Mouse (Mus musculus) embryonic facial prominence, embryonic 10.5 days (tissue): ENCODE data around the gene Thrap3. TPM values are rescaled to one million over a fixed set of nuclear protein-coding genes. Genes with fewer than 3 reads are reported as not detected.
A peak's percentile ranks its signal among the peaks of the same experiment; 100 is the strongest.
"Not testable (repeated sequence)": the region's sequence is repeated elsewhere in the genome, so short reads cannot be mapped to it uniquely, and the experiment has no call there.

Source experiments
- DNase-seq: peaks from one replicate; pipeline ENCODE4 v3.0.0-alpha.2; 2017; ENCODE audit warnings: low spot score
- H3K27ac ChIP-seq: fragments of 300-500 bp; sonication (generic); replicated peaks from 2 replicates; pipeline ENCODE4 v1.5.1; 2016; ENCODE audit warnings: mild to moderate bottlenecking
- H3K27me3 ChIP-seq: fragments of 300-500 bp; sonication (generic); replicated peaks from 2 replicates; pipeline ENCODE4 v1.6.1; 2016; ENCODE audit warnings: low read depth, mild to moderate bottlenecking; ENCODE audit not compliant: poor library complexity, severe bottlenecking
- H3K36me3 ChIP-seq: fragments of 300-500 bp; sonication (generic); replicated peaks from 2 replicates; pipeline ENCODE4 v1.6.1; 2016; ENCODE audit warnings: mild to moderate bottlenecking, moderate library complexity
- H3K4me1 ChIP-seq: fragments of 300-500 bp; sonication (generic); 2 replicates; pipeline ENCODE4 v1.6.1; 2016
- H3K4me3 ChIP-seq: fragments of 300-500 bp; sonication (generic); 2 replicates; pipeline ENCODE4 v1.5.1; 2016; ENCODE audit warnings: mild to moderate bottlenecking, moderate library complexity
- H3K9me3 ChIP-seq: fragments of 300-500 bp; sonication (generic); 2 replicates; pipeline ENCODE4 v1.6.1; 2016; ENCODE audit warnings: mild to moderate bottlenecking
- WGBS: fragments of 180-500 bp; shearing (Covaris S2); methylation state at CpG from one replicate; pipeline ENCODE4 v1.1.7; 2016; 5-methylcytosine and 5-hydroxymethylcytosine counted together
- polyA plus RNA-seq: library from polyadenylated mRNA; unstranded; fragments of >200 nt; fragmentation: Nextera tagmentation; extraction: Ambion mirVana; gene quantifications from 2 replicates; pipeline ENCODE4 v1.2.1, GENCODE M21; 2016

The Thrap3 gene
- polyA plus RNA-seq, 1 experiment from 2014 or later = 263 TPM

- Histone ChIP-seq H3K4me1 (peaks cover 18% of the 10 kb centered on the region), H3K27me3 (no peaks in the 10 kb centered on the region), H3K9me3 (no peaks in the 10 kb centered on the region), H3K27ac (no peak overlapping the region), H3K4me3 (no peak overlapping the region), H3K36me3 (peaks cover 100% of the 10 kb centered on the region)
- no peak for DNase-seq
- 87% methylated on average over 18 of the region's 18 CpGs for WGBS
Measured at GRCm38 (mm10) chr4:126234496-126235175, 32.1 kb upstream of the Thrap3 start.

- Histone ChIP-seq H3K9me3 (no peaks in the 10 kb centered on the region), H3K27ac (no peak overlapping the region), H3K36me3 (peaks cover 92% of the 10 kb centered on the region), H3K4me1 (peaks cover 18% of the 10 kb centered on the region), H3K4me3 (no peak overlapping the region), H3K27me3 (no peaks in the 10 kb centered on the region)
- DNase-seq = no peak
- 90% methylated on average over 29 of the region's 29 CpGs for WGBS
Measured at GRCm38 (mm10) chr4:126233676-126234308, 31.2 kb upstream of the Thrap3 start.

GRCm38 (mm10) chr4:126229900-126230299 lies 27.3 kb upstream of the Thrap3 start:
- 79% methylated on average over 7 of the region's 7 CpGs for WGBS
- Histone ChIP-seq H3K27ac (no peak overlapping the region), H3K4me1 (peaks cover 15% of the 10 kb centered on the region), H3K36me3 (peaks cover 53% of the 10 kb centered on the region), H3K4me3 (no peak overlapping the region), H3K27me3 (no peaks in the 10 kb centered on the region), H3K9me3 (no peaks in the 10 kb centered on the region)
- no peak for DNase-seq

GRCm38 (mm10) chr4:126228144-126228543 lies 25.6 kb upstream of the Thrap3 start:
- no peak overlapping the region for H3K27ac ChIP-seq
- H3K4me1 ChIP-seq = peaks cover 15% of the 10 kb centered on the region
- DNase-seq = no peak
- H3K9me3 ChIP-seq = no peaks in the 10 kb centered on the region
- no peaks in the 10 kb centered on the region for H3K27me3 ChIP-seq
- no peak overlapping the region for H3K4me3 ChIP-seq
- WGBS = 39% methylated on average over 5 of the region's 5 CpGs
- H3K36me3 ChIP-seq = peaks cover 35% of the 10 kb centered on the region

GRCm38 (mm10) chr4:126227077-126227761 lies 24.7 kb upstream of the Thrap3 start:
- Histone ChIP-seq H3K9me3 (no peaks in the 10 kb centered on the region), H3K27ac (peak overlapping the region; percentile 61)
- WGBS = 9% methylated on average over 18 of the region's 18 CpGs

GRCm38 (mm10) chr4:126226640-126227039 lies 24.1 kb upstream of the Thrap3 start:
- Histone ChIP-seq H3K27ac (no peak overlapping the region), H3K4me3 (no peak overlapping the region), H3K4me1 (peaks cover 15% of the 10 kb centered on the region), H3K9me3 (no peaks in the 10 kb centered on the region), H3K27me3 (no peaks in the 10 kb centered on the region), H3K36me3 (peaks cover 20% of the 10 kb centered on the region)
- 55% methylated on average over 12 of the region's 12 CpGs for WGBS
- no peak for DNase-seq

More at GRCm38 (mm10) chr4:126227077-126227761, 24.7 kb upstream of the Thrap3 start:
- DNase-seq = peak; percentile 87
- Histone ChIP-seq H3K4me3 (peak overlapping the region; percentile 48), H3K27me3 (no peaks in the 10 kb centered on the region), H3K4me1 (peaks cover 15% of the 10 kb centered on the region), H3K36me3 (peaks cover 26% of the 10 kb centered on the region)

- Histone ChIP-seq H3K27ac (no peak overlapping the region), H3K36me3 (no peaks in the 10 kb centered on the region), H3K4me1 (peaks cover 7% of the 10 kb centered on the region), H3K4me3 (no peak overlapping the region), H3K9me3 (no peaks in the 10 kb centered on the region), H3K27me3 (no peaks in the 10 kb centered on the region)
- no peak for DNase-seq
- 87% methylated on average over 11 of the region's 11 CpGs for WGBS
Measured at GRCm38 (mm10) chr4:126222631-126223030, 20.1 kb upstream of the Thrap3 start.

GRCm38 (mm10) chr4:126220045-126220444 lies 17.5 kb upstream of the Thrap3 start:
- 91% methylated on average over 10 of the region's 10 CpGs for WGBS
- H3K27ac ChIP-seq = no peak overlapping the region

GRCm38 (mm10) chr4:126219540-126219939 lies 17.0 kb upstream of the Thrap3 start:
- H3K36me3 ChIP-seq, H3K27me3 ChIP-seq, H3K27ac ChIP-seq, H3K4me3 ChIP-seq, H3K9me3 ChIP-seq, H3K4me1 ChIP-seq, DNase-seq: not testable (repeated sequence)
- WGBS = 68% methylated on average over 3 of the region's 3 CpGs

More at GRCm38 (mm10) chr4:126220045-126220444, 17.5 kb upstream of the Thrap3 start:
- Histone ChIP-seq H3K9me3 (no peaks in the 10 kb centered on the region), H3K36me3 (no peaks in the 10 kb centered on the region), H3K4me1 (no peaks in the 10 kb centered on the region), H3K27me3 (no peaks in the 10 kb centered on the region), H3K4me3 (no peak overlapping the region)
- DNase-seq = no peak

- Histone ChIP-seq H3K4me3 (no peak overlapping the region), H3K4me1 (no peaks in the 10 kb centered on the region), H3K27me3 (no peaks in the 10 kb centered on the region), H3K36me3 (no peaks in the 10 kb centered on the region), H3K9me3 (no peaks in the 10 kb centered on the region), H3K27ac (no peak overlapping the region)
- 87% methylated on average over 6 of the region's 6 CpGs for WGBS
- no peak for DNase-seq
Measured at GRCm38 (mm10) chr4:126217771-126218170, 15.2 kb upstream of the Thrap3 start.

- H3K9me3 ChIP-seq = no peaks in the 10 kb centered on the region
- H3K4me1 ChIP-seq = peaks cover 16% of the 10 kb centered on the region
- no peaks in the 10 kb centered on the region for H3K27me3 ChIP-seq
- H3K4me3 ChIP-seq = no peak overlapping the region
- no peak overlapping the region for H3K27ac ChIP-seq
- no peak for DNase-seq
- 63% methylated on average over 6 of the region's 6 CpGs for WGBS
- H3K36me3 ChIP-seq = no peaks in the 10 kb centered on the region
Measured at GRCm38 (mm10) chr4:126207081-126207480, 4.5 kb upstream of the Thrap3 start.

GRCm38 (mm10) chr4:126205386-126205785 lies 2.8 kb upstream of the Thrap3 start:
- no peaks in the 10 kb centered on the region for H3K9me3 ChIP-seq
- no peak overlapping the region for H3K4me3 ChIP-seq
- H3K27ac ChIP-seq = no peak overlapping the region
- DNase-seq = no peak
- 74% methylated on average over 1 of the region's 1 CpGs for WGBS
- no peaks in the 10 kb centered on the region for H3K27me3 ChIP-seq
- H3K36me3 ChIP-seq = peaks cover 5% of the 10 kb centered on the region
- peaks cover 25% of the 10 kb centered on the region for H3K4me1 ChIP-seq
